Mouse (Mus musculus) lung, postnatal 0 days (tissue): ENCODE results near the gene Abhd16b. TPM values are rescaled to one million over a fixed set of nuclear protein-coding genes. Genes with fewer than 3 reads are reported as not detected.

Experiments used
- ATAC-seq: fragments of 200-750 bp; cut with Nextera tagmentation; 2 replicates; pipeline ENCODE4 v1.8.0; 2017; ENCODE audit warnings: moderate library complexity
- DNase-seq: peaks from one replicate; pipeline ENCODE4 v3.0.0-alpha.2; 2016; ENCODE audit warnings: low spot score
- H3K27ac ChIP-seq: fragments of 300-500 bp; sonication (generic); 2 replicates; pipeline ENCODE4 v1.5.1; 2014; ENCODE audit warnings: antibody characterized with exemption, mild to moderate bottlenecking, low read length, mixed read lengths
- H3K27me3 ChIP-seq: fragments of 300-500 bp; sonication (generic); replicated peaks from 2 replicates; pipeline ENCODE4 v1.6.1; 2014; ENCODE audit warnings: low read length, mixed read lengths; ENCODE audit not compliant: insufficient read depth
- H3K36me3 ChIP-seq: fragments of 300-500 bp; sonication (generic); 2 replicates; pipeline ENCODE4 v1.6.1; 2014; ENCODE audit warnings: low read length, mixed read lengths; ENCODE audit not compliant: insufficient read depth
- H3K4me1 ChIP-seq: fragments of 300-500 bp; sonication (generic); 2 replicates; pipeline ENCODE4 v1.6.1; 2014; ENCODE audit warnings: antibody characterized with exemption, low read depth, low read length, mixed read lengths; ENCODE audit not compliant: insufficient read depth
- H3K4me2 ChIP-seq: fragments of 300-500 bp; sonication (generic); replicated peaks from 2 replicates; pipeline ENCODE4 v1.6.1; 2014; ENCODE audit warnings: low read depth, mild to moderate bottlenecking, low read length, moderate library complexity, mixed read lengths
- H3K4me3 ChIP-seq: fragments of 300-500 bp; sonication (generic); 2 replicates; pipeline ENCODE4 v1.5.1; 2014; ENCODE audit warnings: low read depth, low read length
- H3K9ac ChIP-seq: fragments of 300-500 bp; sonication (generic); replicated peaks from 2 replicates; pipeline ENCODE4 v1.6.1; 2014; ENCODE audit warnings: low read depth, mild to moderate bottlenecking
- H3K9me3 ChIP-seq: fragments of 300-500 bp; sonication (generic); 2 replicates; pipeline ENCODE4 v1.6.1; 2016; ENCODE audit warnings: low read length, mixed read lengths
- CTCF ChIP-seq: IDR thresholded peaks from 2 replicates; pipeline ENCODE4 v1.5.1; 2016; ENCODE audit warnings: antibody characterized with exemption, mild to moderate bottlenecking
- EP300 ChIP-seq: IDR thresholded peaks from 2 replicates; pipeline ENCODE4 v1.6.1; 2016; ENCODE audit warnings: antibody characterized with exemption, mild to moderate bottlenecking, control low read depth
- WGBS: fragments of 180-500 bp; shearing (Covaris S2); extraction: QIAGEN DNeasy Blood & Tissue Kit; methylation state at CpG from one replicate; pipeline ENCODE4 v1.1.7; 2014; 5-methylcytosine and 5-hydroxymethylcytosine counted together
- polyA plus RNA-seq: library from polyadenylated mRNA; unstranded; fragments of >200 nt; fragmentation: Nextera tagmentation; extraction: Ambion mirVana; gene quantifications from 2 replicates; pipeline ENCODE4 v1.2.1, GENCODE M21; 2015

Abhd16b gene
- polyA plus RNA-seq, 1 experiment from 2014 or later: 0.21 TPM

GRCm38 (mm10) chr2:181509191-181509590, 16.2 kb downstream of the Abhd16b start:
- TF ChIP-seq CTCF (no peak), EP300 (no peak)
- Histone ChIP-seq H3K4me1 (no peaks in the 10 kb centered on the region), H3K27me3 (no peaks in the 10 kb centered on the region), H3K9me3 (no peaks in the 10 kb centered on the region), H3K27ac (no peak overlapping the region), H3K4me2 (no peak overlapping the region), H3K9ac (no peak overlapping the region), H3K4me3 (no peak overlapping the region), H3K36me3 (peaks cover 50% of the 10 kb centered on the region)
- DNase-seq (no peak), ATAC-seq (no peak)
- 97% methylated on average over 2 of the region's 2 CpGs for WGBS

GRCm38 (mm10) chr2:181511231-181511630, 18.2 kb downstream of the Abhd16b start:
- H3K36me3 ChIP-seq: peaks cover 61% of the 10 kb centered on the region
- ATAC-seq: no peak
- 94% methylated on average over 8 of the region's 8 CpGs for WGBS

GRCm38 (mm10) chr2:181519201-181519600, 26.2 kb downstream of the Abhd16b start:
- Histone ChIP-seq H3K4me2 (peak overlapping the region; percentile 62), H3K27me3 (no peaks in the 10 kb centered on the region), H3K4me3 (peak overlapping the region; percentile 99), H3K9me3 (no peaks in the 10 kb centered on the region), H3K4me1 (peaks cover 12% of the 10 kb centered on the region; the same call in 1 of the 2 replicates), H3K36me3 (peaks cover 22% of the 10 kb centered on the region), H3K27ac (peak overlapping the region; percentile 99), H3K9ac (peak overlapping the region; percentile 96; the same call in 1 of the 2 replicates)
- 66% methylated on average over 3 of the region's 3 CpGs for whole genome bisulfite sequencing
- DNase-seq (no peak), ATAC-seq (no peak)
- no peak for TF ChIP-seq CTCF
- TF ChIP-seq EP300: no peak

More at GRCm38 (mm10) chr2:181511231-181511630, 18.2 kb downstream of the Abhd16b start:
- Histone ChIP-seq H3K4me2 (no peak overlapping the region), H3K4me3 (no peak overlapping the region), H3K27me3 (no peaks in the 10 kb centered on the region), H3K27ac (no peak overlapping the region), H3K4me1 (no peaks in the 10 kb centered on the region), H3K9ac (no peak overlapping the region), H3K9me3 (no peaks in the 10 kb centered on the region)
- no peak for DNase-seq
- TF ChIP-seq EP300: no peak
- no peak for TF ChIP-seq CTCF

- Histone ChIP-seq H3K36me3 (peaks cover 14% of the 10 kb centered on the region; the same call in 1 of the 2 replicates), H3K4me3 (peak within 1 kb of the TSS; percentile 99), H3K27me3 (no peaks in the 10 kb centered on the region), H3K4me2 (peak within 1 kb of the TSS; percentile 62), H3K4me1 (peaks cover 12% of the 10 kb centered on the region; the same call in 1 of the 2 replicates), H3K9ac (peak within 1 kb of the TSS; percentile 96), H3K27ac (peak within 1 kb of the TSS; percentile 99), H3K9me3 (no peaks in the 10 kb centered on the region)
- ATAC-seq (peak; percentile 98), DNase-seq (peak; percentile 99)
- 0% methylated on average over 65 of the region's 74 CpGs for WGBS
- no peak for TF ChIP-seq EP300
- no peak for TF ChIP-seq CTCF
These were observed 27.3 kb downstream of the Abhd16b start, which contains the start of gene Dnajc5 for GRCm38 (mm10) chr2:181520118-181520935. Gene Dnajc5 (plus strand): TSS chr2:181520485.

- Histone ChIP-seq H3K4me2 (peak overlapping the region; percentile 62), H3K4me3 (peak overlapping the region; percentile 99), H3K27ac (peak overlapping the region; percentile 99), H3K9me3 (no peaks in the 10 kb centered on the region), H3K9ac (peak overlapping the region; percentile 96), H3K36me3 (peaks cover 11% of the 10 kb centered on the region; the same call in 1 of the 2 replicates), H3K27me3 (no peaks in the 10 kb centered on the region), H3K4me1 (peaks cover 12% of the 10 kb centered on the region; the same call in 1 of the 2 replicates)
- DNase-seq (no peak), ATAC-seq (no peak)
- TF ChIP-seq CTCF (no peak), EP300 (no peak)
- under 1% methylated on average over 17 of the region's 17 CpGs for WGBS
These were observed 27.9 kb downstream of the Abhd16b start for GRCm38 (mm10) chr2:181520936-181521227.

GRCm38 (mm10) chr2:181521491-181521890, 28.5 kb downstream of the Abhd16b start:
- H3K9ac ChIP-seq: peak overlapping the region; percentile 96
- DNase-seq (peak; percentile 63), ATAC-seq (no peak)
- H3K27ac ChIP-seq: peak overlapping the region; percentile 99; the same call in 1 of the 2 replicates
- H3K4me1 ChIP-seq: peaks cover 12% of the 10 kb centered on the region; the same call in 1 of the 2 replicates
- H3K27me3 ChIP-seq: no peaks in the 10 kb centered on the region
- no peak for TF ChIP-seq CTCF
- TF ChIP-seq EP300: no peak
- no peaks in the 10 kb centered on the region for H3K9me3 ChIP-seq
- peak overlapping the region; percentile 99 for H3K4me3 ChIP-seq
- H3K4me2 ChIP-seq: peak overlapping the region; percentile 62
- WGBS: 27% methylated on average over 10 of the region's 10 CpGs
- H3K36me3 ChIP-seq: peaks cover 5% of the 10 kb centered on the region; the same call in 1 of the 2 replicates
